Comparison of ENCODE assay signal across 39 mouse cellular contexts in the genomic region with DNA sequence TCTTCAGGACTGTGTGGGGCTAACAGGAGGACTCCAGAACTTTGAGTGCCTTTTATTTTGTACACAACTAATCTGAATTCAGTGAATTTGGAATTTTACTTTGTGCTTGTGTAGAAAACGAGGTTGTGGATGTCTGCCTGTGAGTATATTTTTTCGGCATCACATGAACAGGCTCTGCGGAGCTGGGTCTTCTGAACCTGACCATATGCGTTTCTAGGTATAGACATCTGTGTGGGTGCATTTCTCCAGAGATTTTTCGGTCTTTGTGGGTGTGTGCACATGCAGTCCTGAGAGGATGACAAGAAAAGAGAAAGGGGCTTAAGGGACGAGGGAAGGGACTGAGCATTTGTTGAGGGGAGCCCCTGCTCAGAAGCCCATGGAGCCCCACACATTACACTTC. TPM values are rescaled to one million over a fixed set of nuclear protein-coding genes. Genes with fewer than 3 reads are reported as not detected.
A peak's percentile ranks its signal among the peaks of the same experiment; 100 is the strongest.
DNase-seq lines count a peak whose midpoint lies in the region; ATAC-seq and TF ChIP-seq lines count a peak whose summit lies in the region.
"Had no signal": no experiment of that assay in that cellular context is flagged by ENCODE, and none has a peak within 500 bp of the region (broad histone marks: within the 10 kb centered on the region; RNA-seq: fewer than 3 reads in every experiment).

No protein-coding gene starts in this region.

- H3K27ac ChIP-seq in cortical plate, adult 2 months (ENCODE audit: insufficient read depth, low read length): peak overlapping the region; percentile 48; the same call in 1 of the 2 replicates
- no peak overlapping the region for H3K27ac ChIP-seq in hindbrain, embryonic 11.5 days (ENCODE audit: low read depth, low read length)
- H3K27ac ChIP-seq: heart, adult 2 months; heart, embryonic 13.5 days; hindbrain, embryonic 15.5 days; kidney, postnatal 0 days; liver, embryonic 14.5 days; macrophage; midbrain, embryonic 13.5 days; stomach, embryonic 15.5 days had no signal

- peak; percentile 40 for DNase-seq in left cerebral cortex, adult 11 months (ENCODE audit: low spot score)
- no peak for DNase-seq in left cerebral cortex, postnatal 4 days
- peak; percentile 40 to 79 for DNase-seq in frontal cortex, postnatal 36 days (ENCODE audit: low spot score in 2 of 2)
- peak; percentile 52 to 60 for DNase-seq in left cerebral cortex, postnatal 36 days (ENCODE audit: low spot score in 2 of 2)
- DNase-seq in kidney, adult 11 months: no peak
- no peak for DNase-seq in adrenal gland, adult 8-10 months
- DNase-seq in hindbrain, embryonic 11.5 days (ENCODE audit: low spot score): no peak
- DNase-seq: adrenal gland, postnatal 36 days; B cell, adult 2 months; cerebellum, adult 2 months; cerebellum, postnatal 14 days; gastrocnemius, postnatal 36 days; heart, adult 2 months; heart, postnatal 10 days; kidney, adult 8-10 months; layer of hippocampus, postnatal 36 days; liver; lung, adult 2 months; lung, postnatal 10 days; thymus, adult 2 months; thymus, postnatal 4 days had no signal

- no peak overlapping the region for H3K9ac ChIP-seq in hindbrain, embryonic 11.5 days (ENCODE audit: low read depth, low read length)
- H3K9ac ChIP-seq: heart, embryonic 13.5 days; hindbrain, embryonic 15.5 days; liver, embryonic 14.5 days; midbrain, embryonic 13.5 days; stomach, embryonic 15.5 days had no signal

- H3K4me3 ChIP-seq in cortical plate, adult 2 months (ENCODE audit: insufficient read depth, low read length): no peak overlapping the region
- H3K4me3 ChIP-seq in hindbrain, embryonic 11.5 days (ENCODE audit: low read depth, low read length): no peak overlapping the region
- H3K4me3 ChIP-seq: heart, adult 2 months; heart, embryonic 13.5 days; hindbrain, embryonic 15.5 days; midbrain, embryonic 13.5 days; stomach, embryonic 15.5 days had no signal

- 89% methylated on average over 6 of the region's 6 CpGs for WGBS in hindbrain, embryonic 11.5 days

- no peaks in the 10 kb centered on the region for H3K36me3 ChIP-seq in hindbrain, embryonic 11.5 days (ENCODE audit: control insufficient read depth, insufficient read depth, low read length)
- H3K36me3 ChIP-seq: heart, embryonic 13.5 days; hindbrain, embryonic 15.5 days; midbrain, embryonic 13.5 days; stomach, embryonic 15.5 days had no signal

- no peak for TF ChIP-seq POLR2A in cortical plate, adult 2 months (IDR thresholded peaks at IDR 0.05; ENCODE audit: extremely low read depth, insufficient read depth, low read length)

- H3K4me2 ChIP-seq in hindbrain, embryonic 11.5 days (replicated peaks; ENCODE audit: low read depth, low read length): no peak overlapping the region
- H3K4me2 ChIP-seq: heart, embryonic 13.5 days; hindbrain, embryonic 15.5 days; midbrain, embryonic 13.5 days; stomach, embryonic 15.5 days had no signal

- no peaks in the 10 kb centered on the region for H3K9me3 ChIP-seq in hindbrain, embryonic 11.5 days (ENCODE audit: control insufficient read depth, low read length)
- H3K9me3 ChIP-seq: heart, embryonic 13.5 days; hindbrain, embryonic 15.5 days; midbrain, embryonic 13.5 days; stomach, embryonic 15.5 days had no signal

- no peak for ATAC-seq in hindbrain, embryonic 11.5 days (ENCODE audit: low FRiP score)
- ATAC-seq: forebrain, embryonic 14.5 days; inflammation-experienced regulatory T-cells, adult 6 months; midbrain, embryonic 13.5 days had no signal

- no peaks in the 10 kb centered on the region; the same call in 1 of the 2 replicates for H3K4me1 ChIP-seq in cortical plate, adult 2 months (ENCODE audit: control insufficient read depth, insufficient read depth, low read length)
- H3K4me1 ChIP-seq in hindbrain, embryonic 11.5 days (replicated peaks; ENCODE audit: control insufficient read depth, insufficient read depth, low read length): no peaks in the 10 kb centered on the region
- H3K4me1 ChIP-seq: heart, embryonic 13.5 days; hindbrain, embryonic 15.5 days; midbrain, embryonic 13.5 days; stomach, embryonic 15.5 days had no signal

- intact Hi-C loops in left cerebral cortex, postnatal 4 days (cut with DNase I): no loop called here
- intact Hi-C loops in left cerebral cortex, postnatal 36 days (cut with DNase I): loop anchor here (2.0 to 5.0 kb wide), 2 partner anchors 35 to 60 kb away; no protein-coding TSS in a partner anchor

- TF ChIP-seq CTCF in cortical plate, adult 2 months (IDR thresholded peaks at IDR 0.05; ENCODE audit: extremely low read depth, insufficient read depth, low read length): no peak

- no peaks in the 10 kb centered on the region for H3K27me3 ChIP-seq in hindbrain, embryonic 11.5 days (ENCODE audit: control insufficient read depth, insufficient read depth, low read length)
- H3K27me3 ChIP-seq: heart, embryonic 13.5 days; hindbrain, embryonic 15.5 days; midbrain, embryonic 13.5 days; stomach, embryonic 15.5 days had no signal

RNA-seq across cellular contexts. Expression of a gene that starts 12.9 kb away (rescaled TPM):
- 1 to 10 TPM in 1 of 2 experiments, under 1 TPM in 1; 0.42 to 1.3 TPM for total RNA-seq in left cerebral cortex, postnatal 4 days (2021)
- polyA plus RNA-seq in cortical plate, adult 2 months (2012; rRNA removed): 0.15 TPM in 1 of 2 replicates, not detected in the other
- 1 to 10 TPM; 1.2 to 2.0 TPM for total RNA-seq in left cerebral cortex, postnatal 36 days (2021)
- not detected for total RNA-seq in adrenal gland, adult 8-10 months (2022)
- polyA plus RNA-seq in hindbrain, embryonic 11.5 days (2014; fragmentation: Nextera tagmentation; extraction: Ambion mirVana): 0.93 and 1.1 TPM in 2 replicates
- total RNA-seq: adrenal gland, postnatal 36 days; hematopoietic stem cell, adult 5-6 weeks; megakaryocyte-erythroid progenitor cell, adult 5-6 weeks; monocyte, adult 5-6 weeks had no signal
- polyA plus RNA-seq: embryonic facial prominence, embryonic 11.5 days; inflammation-experienced regulatory T-cells, adult 6 months; large intestine, adult 2 months; limb, embryonic 11.5 days; lung, adult 2 months; macrophage; small intestine, adult 2 months; thymus, adult 2 months had no signal

RNA-seq across cellular contexts. Expression of a gene that starts 29.5 kb away (rescaled TPM):
- total RNA-seq in left cerebral cortex, postnatal 4 days (2021): 100 to 1,000 TPM; 156 to 162 TPM
- 282 and 292 TPM in 2 replicates for polyA plus RNA-seq in cortical plate, adult 2 months (2012; rRNA removed)
- total RNA-seq in left cerebral cortex, postnatal 36 days (2021): 100 to 1,000 TPM; 333 to 352 TPM
- 1 to 10 TPM; 3.1 to 4.5 (median 3.8) TPM for total RNA-seq in adrenal gland, adult 8-10 months (2022)
- polyA plus RNA-seq in hindbrain, embryonic 11.5 days (2014; fragmentation: Nextera tagmentation; extraction: Ambion mirVana): 3.0 and 4.4 TPM in 2 replicates
- total RNA-seq: hematopoietic stem cell, adult 5-6 weeks; megakaryocyte-erythroid progenitor cell, adult 5-6 weeks; monocyte, adult 5-6 weeks had no signal
- polyA plus RNA-seq: inflammation-experienced regulatory T-cells, adult 6 months; macrophage had no signal

RNA-seq across cellular contexts. Expression of a gene that starts 30.4 kb away (rescaled TPM):
- 1 to 10 TPM; 1.4 to 1.7 TPM for total RNA-seq in left cerebral cortex, postnatal 4 days (2021)
- polyA plus RNA-seq in cortical plate, adult 2 months (2012; rRNA removed): 0.13 and 0.23 TPM in 2 replicates
- total RNA-seq in left cerebral cortex, postnatal 36 days (2021): 1 to 10 TPM; 2.6 TPM
- under 1 TPM; 0.14 to 0.52 (median 0.22) TPM for total RNA-seq in adrenal gland, adult 8-10 months (2022)
- polyA plus RNA-seq in hindbrain, embryonic 11.5 days (2014; fragmentation: Nextera tagmentation; extraction: Ambion mirVana): 0.70 and 0.71 TPM in 2 replicates
- total RNA-seq: gastrocnemius, postnatal 36 days; hematopoietic stem cell, adult 5-6 weeks; megakaryocyte-erythroid progenitor cell, adult 5-6 weeks; monocyte, adult 5-6 weeks had no signal
- polyA plus RNA-seq: inflammation-experienced regulatory T-cells, adult 6 months; large intestine, adult 2 months; limb, embryonic 11.5 days; lung, adult 2 months; macrophage; small intestine, adult 2 months; stomach, embryonic 15.5 days; thymus, adult 2 months had no signal

RNA-seq across cellular contexts. Expression of a gene that starts 33.2 kb away (rescaled TPM):
- under 1 TPM in 1 of 2 experiments, not detected in 1; 0.16 TPM for total RNA-seq in left cerebral cortex, postnatal 4 days (2021)
- 0.15 and 0.23 TPM in 2 replicates for polyA plus RNA-seq in cortical plate, adult 2 months (2012; rRNA removed)
- under 1 TPM; 0.20 to 0.22 TPM for total RNA-seq in left cerebral cortex, postnatal 36 days (2021)
- not detected for total RNA-seq in adrenal gland, adult 8-10 months (2022)
- polyA plus RNA-seq in hindbrain, embryonic 11.5 days (2014; fragmentation: Nextera tagmentation; extraction: Ambion mirVana): 0.06 TPM in 1 of 2 replicates, not detected in the other
- total RNA-seq: adrenal gland, adult 18-20 months; adrenal gland, postnatal 36 days; gastrocnemius, postnatal 36 days; heart, adult 2 months; heart, postnatal 10 days; hematopoietic stem cell, adult 5-6 weeks; monocyte, adult 5-6 weeks had no signal
- polyA plus RNA-seq: embryonic facial prominence, embryonic 11.5 days; forebrain, embryonic 14.5 days; heart, adult 2 months; inflammation-experienced regulatory T-cells, adult 6 months; lung, adult 2 months; macrophage; midbrain, embryonic 13.5 days; small intestine, adult 2 months; stomach, embryonic 15.5 days had no signal

Comparison
In these comparisons a context has a peak if more than half of its experiments do, and no peak if none do; other contexts are left out.
1. DNase-seq: peak in left cerebral cortex, adult 11 months (single experiment), frontal cortex, postnatal 36 days (2 of 2) and left cerebral cortex, postnatal 36 days (2 of 2); none in left cerebral cortex, postnatal 4 days (single experiment), kidney, adult 11 months (single experiment), adrenal gland, adult 8-10 months (single experiment) and hindbrain, embryonic 11.5 days (single experiment).
2. RNA of a gene that starts 29.5 kb away (total RNA-seq): 333 to 352 TPM in left cerebral cortex, postnatal 36 days and 156 to 162 TPM in left cerebral cortex, postnatal 4 days; 3.1 to 4.5 TPM in adrenal gland, adult 8-10 months; every median in the first group is over 10 times any median in the second.